Mouse (Mus musculus) CD4-positive, CD25-positive, alpha-beta regulatory T cell, adult 2 months (primary cell): Measurements from ENCODE around the gene Actr1a.

ENCODE experiments used
- DNase-seq: peaks from one replicate; pipeline ENCODE4 v3.0.0-alpha.2; 2012; ENCODE audit warnings: low read depth, low spot score

Gene Actr1a

GRCm38 (mm10) chr19:46395109-46396009 is at the start of gene Actr1a:
Gene Actr1a, minus strand, starts transcription at chr19:46395748.
- DNase-seq = peak; percentile 99

GRCm38 (mm10) chr19:46444209-46444608 is 48.7 kb upstream of the Actr1a start:
- peak; percentile 81 for DNase-seq

GRCm38 (mm10) chr19:46443509-46443908 is 48.0 kb upstream of the Actr1a start:
- DNase-seq = no peak

DNA sequence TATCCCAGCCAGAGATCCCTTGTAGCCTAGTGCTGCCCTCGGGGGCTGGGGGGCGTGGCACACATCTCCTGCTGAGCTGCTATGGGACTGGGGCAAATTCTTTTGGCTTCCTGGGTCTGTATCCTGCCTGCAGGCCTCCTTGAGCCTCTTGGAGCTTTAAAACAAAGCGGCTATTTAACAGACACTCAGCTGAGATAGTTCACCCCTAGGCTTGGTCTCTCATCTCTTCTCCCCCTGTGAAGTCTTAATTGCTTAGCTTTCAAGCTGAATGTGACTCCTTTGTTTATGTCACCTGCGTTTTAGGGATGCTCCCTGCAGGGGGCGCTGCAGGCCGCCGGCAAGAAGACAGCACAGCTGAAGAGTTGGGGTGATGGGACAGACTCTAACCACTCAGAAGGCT is 39.9 kb upstream of the Actr1a start:
- peak; percentile 70 for DNase-seq

- DNase-seq = no peak
Measured at GRCm38 (mm10) chr19:46434591-46434990, 39.0 kb upstream of the Actr1a start.

DNA sequence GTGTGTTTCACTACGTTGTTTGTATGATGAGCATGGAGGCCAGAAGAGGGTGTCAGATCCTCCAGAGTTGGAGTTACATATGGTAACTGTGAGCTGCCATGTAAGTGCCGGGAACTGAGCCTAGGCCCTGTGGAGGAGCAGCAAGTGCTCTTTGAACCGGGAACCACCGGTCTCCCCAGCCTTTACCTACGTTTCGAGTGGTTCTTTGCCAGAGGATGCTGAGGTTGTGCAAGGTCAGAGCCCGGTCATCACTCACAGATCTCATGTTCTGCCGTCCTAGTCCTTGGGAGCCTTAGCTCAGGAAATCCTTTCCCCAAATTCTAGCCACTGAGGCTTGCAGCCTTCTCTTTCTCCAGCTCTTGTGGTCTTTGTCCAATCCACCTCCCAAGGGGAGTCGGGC is 38.6 kb upstream of the Actr1a start:
- no peak for DNase-seq

DNA sequence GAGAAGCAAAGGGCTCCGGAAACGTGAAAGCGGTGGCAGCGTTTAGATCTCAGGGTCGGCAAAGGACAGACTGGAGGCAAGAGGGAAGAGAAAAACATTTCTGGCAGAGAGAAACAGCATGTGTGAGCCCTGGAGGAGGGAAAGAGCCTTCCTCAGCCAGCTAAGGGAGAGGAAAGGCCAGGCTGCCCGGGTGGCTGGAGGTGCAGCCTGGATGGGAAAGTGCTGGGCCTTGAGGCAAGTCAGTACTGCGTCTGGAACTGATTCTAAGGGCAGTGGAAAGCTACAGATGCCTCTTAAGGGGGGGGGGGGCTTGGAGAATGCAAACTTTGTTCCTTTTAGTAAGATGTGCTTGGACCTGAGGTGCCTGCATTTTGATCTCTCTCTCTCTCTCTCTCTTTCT is 38.2 kb upstream of the Actr1a start:
- no peak for DNase-seq

- no peak for DNase-seq
Measured at GRCm38 (mm10) chr19:46429250-46429649, 33.7 kb upstream of the Actr1a start.

- no peak for DNase-seq
Measured at GRCm38 (mm10) chr19:46426488-46426887, 30.9 kb upstream of the Actr1a start.

GRCm38 (mm10) chr19:46425266-46425665 is 29.7 kb upstream of the Actr1a start:
- DNase-seq = no peak

DNA sequence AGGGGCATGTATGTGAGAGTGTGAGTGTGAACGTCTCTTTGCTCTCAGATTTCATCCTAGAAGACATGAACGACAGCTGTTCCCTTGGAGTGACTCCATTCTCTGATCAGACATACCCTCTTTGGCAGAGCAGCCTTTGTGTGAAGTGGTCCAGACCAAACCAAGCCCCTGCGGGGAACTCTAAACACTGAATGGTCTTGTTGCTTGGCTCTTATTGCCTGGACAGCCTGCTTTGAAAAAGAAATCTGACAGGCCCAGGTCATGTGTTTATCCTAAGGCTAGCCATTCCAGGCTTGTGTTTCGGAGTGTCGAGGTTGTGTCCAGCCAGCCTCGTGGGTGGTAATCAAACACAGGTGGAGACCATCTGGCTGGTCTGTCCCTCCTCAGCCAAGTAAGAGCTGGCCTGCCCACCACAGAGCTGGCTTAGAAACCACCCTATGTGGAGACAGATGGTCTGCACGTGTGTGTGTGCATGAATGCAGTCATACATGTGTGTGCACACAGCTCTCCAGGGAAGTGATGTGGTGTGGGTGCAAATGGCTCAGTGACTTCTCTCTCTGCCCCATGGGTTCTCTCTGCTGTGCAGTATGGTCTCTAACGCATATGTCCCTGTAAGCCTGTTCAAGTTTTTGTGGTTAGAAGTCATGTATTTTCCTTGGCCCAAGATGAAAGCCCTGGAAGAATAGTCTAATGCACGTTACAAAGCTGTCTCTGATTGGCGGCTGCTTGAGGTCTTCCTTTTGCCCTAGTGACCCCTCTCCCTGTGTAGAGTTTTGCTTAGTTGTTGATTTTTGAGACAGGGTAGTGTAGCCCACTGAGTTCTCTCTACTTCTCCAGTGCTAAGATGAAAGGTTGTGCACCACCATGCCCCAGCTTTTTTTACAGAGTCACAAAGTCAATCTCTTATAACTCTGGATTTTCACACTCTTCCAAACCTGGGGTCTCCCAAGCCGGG is 27.1 kb upstream of the Actr1a start:
- DNase-seq = no peak

- no peak for DNase-seq
Measured at GRCm38 (mm10) chr19:46420410-46420809, 24.9 kb upstream of the Actr1a start.

DNA sequence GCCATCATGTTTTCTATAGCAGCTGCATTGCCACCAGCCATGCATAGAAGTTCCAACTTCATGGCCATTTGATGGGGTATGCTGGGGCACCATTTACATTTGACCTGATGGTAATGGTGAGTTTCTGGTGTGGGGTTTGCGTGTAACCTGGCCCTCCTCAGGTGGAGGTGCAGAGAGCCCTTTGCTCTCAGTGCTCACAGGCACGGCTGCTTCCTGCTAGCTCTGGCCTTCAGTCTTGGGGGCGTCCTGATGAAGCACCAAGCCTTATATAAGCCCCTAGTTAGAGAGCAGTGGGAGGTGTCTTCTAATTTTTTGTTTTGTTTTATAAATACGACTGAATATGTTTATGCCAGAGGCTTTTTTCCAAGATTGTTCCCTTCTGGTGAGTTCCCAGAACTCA is 22.5 kb upstream of the Actr1a start:
- no peak for DNase-seq

GRCm38 (mm10) chr19:46416276-46416675 is 20.7 kb upstream of the Actr1a start:
- DNase-seq = no peak

DNA sequence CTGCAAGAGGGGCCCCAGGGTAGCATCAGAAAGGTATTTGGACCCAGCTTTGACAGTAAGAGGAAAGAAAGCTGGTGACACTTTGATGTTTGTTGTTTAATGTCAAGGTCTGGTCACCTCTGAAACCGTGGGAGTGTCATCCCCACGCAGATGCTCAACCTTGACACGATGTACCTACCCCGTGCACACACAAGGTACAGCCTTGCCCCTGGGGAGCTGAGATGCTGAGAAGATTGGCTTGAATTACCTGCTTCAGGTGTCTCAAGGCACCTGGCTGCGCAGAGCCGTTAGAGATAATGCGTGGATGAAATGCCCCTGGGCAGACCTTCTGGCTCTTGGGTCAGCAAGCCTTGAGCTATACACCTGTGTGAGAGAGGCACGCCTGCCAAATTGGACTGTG is 18.9 kb upstream of the Actr1a start:
- no peak for DNase-seq

- DNase-seq = no peak
Measured at GRCm38 (mm10) chr19:46413969-46414368, 18.4 kb upstream of the Actr1a start.

DNA sequence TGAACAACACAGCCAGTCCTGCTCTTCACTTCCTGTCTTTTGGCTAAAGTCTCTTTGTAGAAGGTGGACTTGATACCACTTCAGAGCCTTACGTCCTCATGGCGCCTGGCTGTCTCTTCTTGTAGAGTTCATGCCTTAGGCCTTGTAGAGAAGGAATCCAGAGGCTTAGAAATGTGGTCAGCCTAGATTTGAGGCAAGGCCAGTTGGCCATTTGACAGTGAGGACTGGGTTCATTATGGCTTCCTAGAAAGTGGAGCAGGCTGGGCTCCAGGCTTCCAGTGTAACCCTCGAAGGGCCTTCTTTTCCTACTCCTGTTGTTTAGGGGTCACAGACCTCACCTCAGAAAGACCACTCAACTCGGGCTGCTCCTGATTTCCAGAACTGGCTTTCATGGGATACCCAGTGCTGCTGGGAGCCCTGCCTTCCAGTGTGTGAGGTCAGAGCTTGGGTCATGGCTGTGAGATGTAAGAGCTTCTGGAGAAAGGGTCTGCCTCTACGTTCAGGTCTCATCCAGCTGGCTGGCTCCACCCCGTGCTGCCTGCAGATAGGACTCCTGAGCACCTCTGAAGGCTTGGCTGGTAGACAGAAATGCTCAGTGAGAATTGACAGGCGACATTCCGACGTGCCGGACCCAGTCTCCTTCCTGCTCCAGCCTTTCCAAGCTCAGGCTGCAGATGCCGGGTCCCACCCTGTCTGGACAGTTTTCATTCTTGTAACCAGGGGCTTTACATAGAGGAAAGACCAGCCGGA is 16.7 kb upstream of the Actr1a start:
- no peak for DNase-seq

DNA sequence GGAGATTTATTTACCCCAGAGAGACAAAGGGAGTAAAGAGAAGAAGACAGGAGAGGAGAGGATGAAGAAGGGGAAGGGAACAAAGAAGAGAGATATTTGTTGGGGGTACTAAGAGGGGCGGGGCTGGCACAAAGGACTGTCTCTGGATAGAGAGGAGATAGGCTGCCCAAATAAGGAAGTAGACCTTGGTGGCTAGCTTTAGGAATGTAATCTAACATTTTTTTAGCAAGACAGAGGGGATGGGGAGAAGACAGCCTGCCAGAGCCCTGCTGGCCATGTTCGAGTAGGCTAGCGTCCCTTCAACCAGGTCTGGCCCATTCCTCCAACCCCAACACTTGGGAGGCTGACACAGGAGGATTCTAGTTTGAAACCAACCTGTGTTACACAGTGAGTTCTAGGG is 14.0 kb upstream of the Actr1a start:
- no peak for DNase-seq

GRCm38 (mm10) chr19:46406592-46407386 is 11.2 kb upstream of the Actr1a start:
- no peak for DNase-seq

- no peak for DNase-seq
Measured at GRCm38 (mm10) chr19:46404030-46404429, 8.5 kb upstream of the Actr1a start.

DNA sequence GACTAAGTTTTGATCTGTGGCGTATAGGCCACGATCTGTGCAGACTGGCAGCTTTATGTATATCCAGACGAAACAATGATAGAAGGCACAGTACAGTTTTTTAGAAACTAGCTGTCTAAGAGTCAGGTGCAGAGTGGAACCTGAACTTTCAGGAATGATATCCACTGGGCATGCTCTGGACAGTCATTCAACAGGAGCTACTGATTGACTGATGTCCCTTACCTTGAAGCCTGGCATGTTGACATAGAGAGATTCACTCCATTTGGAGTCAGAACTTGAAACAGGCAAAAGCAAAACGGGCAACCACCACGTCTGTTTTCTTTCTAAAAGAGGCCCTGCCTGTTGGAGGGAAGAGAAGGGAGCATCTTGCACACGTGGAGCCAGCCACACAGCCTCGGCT is 5.0 kb upstream of the Actr1a start:
- DNase-seq = no peak
